Mouse (Mus musculus): ENCODE measurements around the gene Mlf2.

The Mlf2 gene

GRCm38 (mm10) chr6:124936681-124937080, 5.5 kb downstream of the Mlf2 start:
- DNase-seq = peak; percentile 42 to 50

- DNase-seq = no peak
These were observed 6.3 kb downstream of the Mlf2 start for GRCm38 (mm10) chr6:124937493-124937892.

GRCm38 (mm10) chr6:124938554-124938953, 7.4 kb downstream of the Mlf2 start:
- DNase-seq = no peak

GRCm38 (mm10) chr6:124941679-124942078, 10.5 kb downstream of the Mlf2 start:
- no peak for DNase-seq

- peak; percentile 49 to 52 for DNase-seq
These were observed 12.3 kb downstream of the Mlf2 start for GRCm38 (mm10) chr6:124943526-124943925.

GRCm38 (mm10) chr6:124953991-124954715, 23.0 kb downstream of the Mlf2 start:
- DNase-seq = no peak

GRCm38 (mm10) chr6:124955212-124955611, 24.0 kb downstream of the Mlf2 start:
- DNase-seq = no peak

GRCm38 (mm10) chr6:124958127-124958526, 26.9 kb downstream of the Mlf2 start:
- DNase-seq = no peak

- no peak for DNase-seq
These were observed 28.8 kb downstream of the Mlf2 start for GRCm38 (mm10) chr6:124959960-124960359.

GRCm38 (mm10) chr6:124961021-124961420, 29.8 kb downstream of the Mlf2 start:
- DNase-seq = no peak

- DNase-seq = no peak
These were observed 33.5 kb downstream of the Mlf2 start for GRCm38 (mm10) chr6:124964638-124965037.

- peak; percentile 97 to 98 for DNase-seq
These were observed 34.0 kb downstream of the Mlf2 start, which contains the start of gene Cops7a for GRCm38 (mm10) chr6:124965088-124965719. Gene Cops7a, minus strand, starts transcription at chr6:124965538.

GRCm38 (mm10) chr6:124965747-124966146, 34.6 kb downstream of the Mlf2 start:
- no peak for DNase-seq

- peak in 1 of 2 experiments; percentile 27 for DNase-seq
These were observed 35.4 kb downstream of the Mlf2 start for GRCm38 (mm10) chr6:124966466-124967118.

GRCm38 (mm10) chr6:124967766-124968165, 36.6 kb downstream of the Mlf2 start:
- peak; percentile 53 to 78 for DNase-seq

Measured in cerebellum, postnatal 25 days (tissue).